Mouse (Mus musculus) hindbrain, postnatal 0 days (tissue): Measurements from ENCODE around the gene Lclat1. TPM values are rescaled to one million over a fixed set of nuclear protein-coding genes. Genes with fewer than 3 reads are reported as not detected.
"Not testable (repeated sequence)": the region's sequence is repeated elsewhere in the genome, so short reads cannot be mapped to it uniquely, and the experiment has no call there.

ENCODE experiments used
- ATAC-seq: fragments of 200-750 bp; cut with Nextera tagmentation; 2 replicates; pipeline ENCODE4 v1.8.0; 2017; ENCODE audit warnings: mild to moderate bottlenecking, moderate TSS enrichment, moderate library complexity
- DNase-seq: peaks from one replicate; pipeline ENCODE4 v3.0.0-alpha.2; 2015; ENCODE audit warnings: low spot score
- H3K27ac ChIP-seq: fragments of 300-500 bp; sonication (generic); 2 replicates; pipeline ENCODE4 v1.5.1; 2014; ENCODE audit warnings: mild to moderate bottlenecking
- H3K27me3 ChIP-seq: fragments of 300-500 bp; sonication (generic); 2 replicates; pipeline ENCODE4 v1.6.1; 2014; ENCODE audit warnings: low read length, mixed read lengths; ENCODE audit not compliant: insufficient read depth
- H3K36me3 ChIP-seq: fragments of 300-500 bp; sonication (generic); 2 replicates; pipeline ENCODE4 v1.6.1; 2014; ENCODE audit warnings: low read length, mixed read lengths; ENCODE audit not compliant: insufficient read depth
- H3K4me1 ChIP-seq: fragments of 300-500 bp; sonication (generic); 2 replicates; pipeline ENCODE4 v1.6.1; 2014; ENCODE audit warnings: antibody characterized with exemption, low read length, mixed read lengths; ENCODE audit not compliant: insufficient read depth
- H3K4me2 ChIP-seq: fragments of 300-500 bp; sonication (generic); 2 replicates; pipeline ENCODE4 v1.6.1; 2014; ENCODE audit warnings: low read depth, mild to moderate bottlenecking, low read length, moderate library complexity, mixed read lengths
- H3K4me3 ChIP-seq: fragments of 300-500 bp; sonication (generic); 2 replicates; pipeline ENCODE4 v1.5.1; 2014; ENCODE audit warnings: low read length
- H3K9ac ChIP-seq: fragments of 300-500 bp; sonication (generic); replicated peaks from 2 replicates; pipeline ENCODE4 v1.6.1; 2014; ENCODE audit warnings: mild to moderate bottlenecking, low read length, moderate library complexity, mixed read lengths
- H3K9me3 ChIP-seq: fragments of 300-500 bp; sonication (generic); 2 replicates; pipeline ENCODE4 v1.6.1; 2016; ENCODE audit warnings: low read length, mixed read lengths
- CTCF ChIP-seq: IDR thresholded peaks from 2 replicates; pipeline ENCODE4 v1.5.1; 2016; ENCODE audit warnings: antibody characterized with exemption, control low read depth, low read depth
- WGBS: fragments of 180-500 bp; shearing (Covaris S2); extraction: QIAGEN DNeasy Blood & Tissue Kit; methylation state at CpG from one replicate; pipeline ENCODE4 v1.1.7; 2014; 5-methylcytosine and 5-hydroxymethylcytosine counted together
- polyA plus RNA-seq: library from polyadenylated mRNA; unstranded; fragments of >200 nt; fragmentation: Nextera tagmentation; extraction: Ambion mirVana; gene quantifications from 2 replicates; pipeline ENCODE4 v1.2.1, GENCODE M21; 2015
- total RNA-seq: library from RNA; depleted of rRNA; stranded (reverse); fragments of >200 nt; gene quantifications from 2 replicates; pipeline ENCODE4 v1.2.3, GENCODE M21; 2014

Gene Lclat1
- total and polyA plus RNA-seq, 2 experiments from 2014 or later: 9.8 to 37.1 TPM

GRCm38 (mm10) chr17:73138217-73138616 is 30.4 kb downstream of the Lclat1 start:
- Histone ChIP-seq H3K27ac (no peak overlapping the region), H3K9me3 (no peaks in the 10 kb centered on the region), H3K4me2 (no peak overlapping the region), H3K4me1 (no peaks in the 10 kb centered on the region), H3K9ac (no peak overlapping the region), H3K4me3 (no peak overlapping the region), H3K27me3 (no peaks in the 10 kb centered on the region), H3K36me3 (no peaks in the 10 kb centered on the region)
- DNase-seq: no peak
- TF ChIP-seq CTCF: no peak
- ATAC-seq: no peak
- 97% methylated on average over 3 of the region's 3 CpGs for WGBS

GRCm38 (mm10) chr17:73142029-73142428 is 34.2 kb downstream of the Lclat1 start:
- H3K4me2 ChIP-seq: no peak overlapping the region
- TF ChIP-seq CTCF: no peak
- no peak overlapping the region for H3K4me3 ChIP-seq
- WGBS: 98% methylated on average over 4 of the region's 4 CpGs
- ATAC-seq (no peak), DNase-seq (no peak)
- H3K9ac ChIP-seq: no peak overlapping the region
- H3K27me3 ChIP-seq: no peaks in the 10 kb centered on the region
- no peaks in the 10 kb centered on the region for H3K9me3 ChIP-seq
- H3K27ac ChIP-seq: no peak overlapping the region
- no peaks in the 10 kb centered on the region for H3K4me1 ChIP-seq
- no peaks in the 10 kb centered on the region for H3K36me3 ChIP-seq

GRCm38 (mm10) chr17:73142445-73142844 is 34.7 kb downstream of the Lclat1 start:
- Histone ChIP-seq H3K4me2 (no peak overlapping the region), H3K9me3 (no peaks in the 10 kb centered on the region), H3K4me3 (no peak overlapping the region), H3K9ac (no peak overlapping the region), H3K36me3 (no peaks in the 10 kb centered on the region), H3K27me3 (no peaks in the 10 kb centered on the region), H3K4me1 (no peaks in the 10 kb centered on the region), H3K27ac (no peak overlapping the region)
- WGBS: 90% methylated on average over 2 of the region's 2 CpGs
- TF ChIP-seq CTCF: no peak
- DNase-seq (no peak), ATAC-seq (no peak)

GRCm38 (mm10) chr17:73145426-73145825 is 37.6 kb downstream of the Lclat1 start:
- H3K4me1 ChIP-seq: no peaks in the 10 kb centered on the region
- H3K36me3 ChIP-seq: no peaks in the 10 kb centered on the region
- no peak overlapping the region for H3K27ac ChIP-seq
- no peak overlapping the region for H3K9ac ChIP-seq
- no peak for TF ChIP-seq CTCF
- H3K4me2 ChIP-seq: no peak overlapping the region
- H3K27me3 ChIP-seq: no peaks in the 10 kb centered on the region
- H3K4me3 ChIP-seq: no peak overlapping the region
- DNase-seq: no peak
- WGBS: 90% methylated on average over 2 of the region's 2 CpGs
- ATAC-seq: no peak
- no peaks in the 10 kb centered on the region for H3K9me3 ChIP-seq

- Histone ChIP-seq H3K9ac (no peak overlapping the region), H3K4me3 (no peak overlapping the region), H3K9me3 (no peaks in the 10 kb centered on the region), H3K4me1 (no peaks in the 10 kb centered on the region), H3K27me3 (no peaks in the 10 kb centered on the region), H3K4me2 (no peak overlapping the region), H3K27ac (no peak overlapping the region), H3K36me3 (no peaks in the 10 kb centered on the region)
- DNase-seq (no peak), ATAC-seq (no peak)
- 86% methylated on average over 2 of the region's 2 CpGs for WGBS
- TF ChIP-seq CTCF: no peak
Measured at GRCm38 (mm10) chr17:73148607-73149006, 40.8 kb downstream of the Lclat1 start.

- ATAC-seq, H3K9ac ChIP-seq, DNase-seq, H3K4me3 ChIP-seq, H3K4me2 ChIP-seq, H3K9me3 ChIP-seq, H3K4me1 ChIP-seq, H3K27me3 ChIP-seq, H3K36me3 ChIP-seq, H3K27ac ChIP-seq: not testable (repeated sequence)
- WGBS: 95% methylated on average over 3 of the region's 3 CpGs
Measured at GRCm38 (mm10) chr17:73152790-73153525, 45.2 kb downstream of the Lclat1 start.

- Histone ChIP-seq H3K9me3 (no peaks in the 10 kb centered on the region), H3K4me2 (no peak overlapping the region), H3K4me3 (no peak overlapping the region), H3K4me1 (no peaks in the 10 kb centered on the region), H3K9ac (no peak overlapping the region), H3K27me3 (no peaks in the 10 kb centered on the region), H3K36me3 (no peaks in the 10 kb centered on the region), H3K27ac (no peak overlapping the region)
- ATAC-seq: no peak
- 91% methylated on average over 2 of the region's 2 CpGs for WGBS
- no peak for DNase-seq
- TF ChIP-seq CTCF: no peak
Measured at GRCm38 (mm10) chr17:73153672-73154071, 45.9 kb downstream of the Lclat1 start.
